Comparison of ENCODE assay signal across 8 mouse cellular contexts in the genomic region with DNA sequence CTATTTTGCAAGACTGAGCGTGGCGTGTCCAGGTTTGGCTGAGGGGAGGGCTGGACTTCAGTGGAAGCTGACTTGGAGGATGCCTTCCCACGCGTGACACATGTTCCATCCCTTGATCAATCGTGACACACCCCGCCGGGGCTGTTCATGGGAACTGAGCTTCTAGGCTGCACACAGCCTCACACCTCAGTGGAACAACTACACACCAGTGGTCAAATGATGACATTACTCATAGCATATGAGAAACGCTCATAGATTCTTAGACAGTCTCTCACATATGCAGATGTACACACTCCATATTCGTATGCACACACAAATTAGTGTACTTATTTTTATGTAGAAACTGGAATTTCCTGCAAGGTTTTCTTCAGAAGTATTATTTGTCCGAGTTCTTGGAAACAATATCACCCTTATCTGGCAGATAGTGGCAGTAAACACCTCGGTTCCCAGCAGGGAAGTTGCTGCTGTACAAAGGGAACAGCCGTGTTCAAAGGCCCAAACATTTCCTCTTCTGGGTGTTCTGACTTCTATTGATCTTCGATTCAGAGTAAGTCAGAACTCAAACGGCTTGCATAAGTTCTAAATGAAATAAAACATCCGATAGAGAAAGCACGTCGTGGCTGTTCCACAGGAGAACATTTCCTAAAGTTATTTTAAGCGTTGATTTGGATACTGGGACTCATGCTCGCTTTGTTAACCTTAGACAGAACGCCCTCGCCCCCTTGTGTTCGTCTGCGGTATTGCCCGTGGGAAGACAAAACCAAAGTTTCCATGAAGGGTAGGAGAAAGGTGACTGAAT.
DNase-seq lines count a peak whose midpoint lies in the region; ATAC-seq and TF ChIP-seq lines count a peak whose summit lies in the region.

No protein-coding gene starts in this region.

- TF ChIP-seq CTCF in hindbrain, postnatal 0 days (IDR thresholded peaks at IDR 0.05; ENCODE audit: low read depth): peak; percentile 99

- H3K9me3 ChIP-seq in hindbrain, postnatal 0 days (ENCODE audit: low read length): no peaks in the 10 kb centered on the region

- H3K4me3 ChIP-seq in hindbrain, postnatal 0 days (ENCODE audit: low read length): no peak overlapping the region

- H3K4me1 ChIP-seq in hindbrain, postnatal 0 days (ENCODE audit: insufficient read depth, low read length): no peaks in the 10 kb centered on the region

- ATAC-seq in common myeloid progenitor, adult 5-6 weeks (replicated peaks; ENCODE audit: low read depth, poor library complexity, severe bottlenecking): peak; percentile 86
- peak; percentile 74 for ATAC-seq in hindbrain, postnatal 0 days

- no peak overlapping the region for H3K27ac ChIP-seq in hindbrain, postnatal 0 days

- H3K27me3 ChIP-seq in hindbrain, postnatal 0 days (ENCODE audit: insufficient read depth, low read length): no peaks in the 10 kb centered on the region

- 35% methylated on average over 24 of the region's 24 CpGs for WGBS in hindbrain, postnatal 0 days

- H3K9ac ChIP-seq in hindbrain, postnatal 0 days (replicated peaks; ENCODE audit: low read length): no peak overlapping the region

- DNase-seq in adipocyte (ENCODE audit: low spot score): peak; percentile 87
- peak; percentile 91 for DNase-seq in gastrocnemius, postnatal 10 days
- peak; percentile 87 for DNase-seq in hindbrain, postnatal 0 days (ENCODE audit: low spot score)
- DNase-seq in left cerebral cortex, adult 11 months (ENCODE audit: low spot score): peak; percentile 43
- peak; percentile 81 for DNase-seq in mesoderm, embryonic 11.5 days (ENCODE audit: low read depth, low spot score)
- DNase-seq in right cerebral cortex, postnatal 36 days (ENCODE audit: low spot score in 2 of 2): peak; percentile 59 to 60
- DNase-seq in yolk sac, embryonic 10.5 days (ENCODE audit: low spot score): peak; percentile 52

- no peaks in the 10 kb centered on the region for H3K36me3 ChIP-seq in hindbrain, postnatal 0 days (ENCODE audit: insufficient read depth, low read length)

- H3K4me2 ChIP-seq in hindbrain, postnatal 0 days (ENCODE audit: low read depth, low read length): peak overlapping the region; percentile 34; the same call in 1 of the 2 replicates
